Mouse (Mus musculus) 3T3-L1 (cell line): ENCODE data around the gene Lce1d.

Experiments used
- DNase-seq: peaks from one replicate; pipeline ENCODE4 v3.0.0-alpha.2; 2015; ENCODE audit warnings: low read depth, low spot score

Lce1d gene

DNA sequence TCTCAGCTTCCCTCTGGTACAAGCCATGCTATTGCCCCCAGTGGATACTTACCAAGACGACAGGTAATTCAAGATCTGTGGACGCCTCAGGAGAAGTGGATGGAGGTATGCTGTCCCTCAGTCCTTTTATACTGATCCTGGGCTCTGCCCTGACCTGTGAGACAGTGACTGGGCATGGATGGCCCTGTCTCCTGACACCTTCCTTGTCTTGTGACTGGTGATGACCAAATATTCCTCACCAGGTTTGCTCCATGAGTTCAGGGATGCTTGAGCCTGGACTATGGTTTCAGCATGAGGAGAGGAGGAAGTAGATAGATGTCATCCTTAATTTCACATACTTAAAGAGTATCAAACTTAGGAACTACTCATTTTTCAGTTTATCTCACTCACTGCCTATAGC is at the start of gene Lce1d:
Lce1d (minus strand) TSS at position 101 of the 400 bp plus-strand sequence.
- no peak for DNase-seq

DNA sequence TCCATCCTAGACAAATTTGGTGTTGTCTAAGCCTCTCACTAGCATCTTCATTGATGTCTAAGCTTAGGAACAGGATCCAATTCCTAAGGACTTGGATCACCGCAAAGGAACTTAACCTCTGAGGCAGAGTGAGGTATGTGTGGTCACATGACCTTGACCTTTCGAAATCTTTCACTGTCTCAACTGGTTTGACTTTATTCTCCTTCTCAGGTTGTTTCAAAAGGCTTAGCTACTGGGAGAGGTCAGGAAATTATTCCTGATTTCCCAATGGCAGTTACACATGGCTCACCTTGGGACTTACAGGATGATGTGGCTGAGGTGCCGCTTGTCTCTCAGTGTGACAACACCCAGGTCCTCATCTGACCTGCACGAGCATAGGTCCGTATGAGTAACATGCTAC is 35.6 kb upstream of the Lce1d start:
- peak; percentile 63 for DNase-seq

DNA sequence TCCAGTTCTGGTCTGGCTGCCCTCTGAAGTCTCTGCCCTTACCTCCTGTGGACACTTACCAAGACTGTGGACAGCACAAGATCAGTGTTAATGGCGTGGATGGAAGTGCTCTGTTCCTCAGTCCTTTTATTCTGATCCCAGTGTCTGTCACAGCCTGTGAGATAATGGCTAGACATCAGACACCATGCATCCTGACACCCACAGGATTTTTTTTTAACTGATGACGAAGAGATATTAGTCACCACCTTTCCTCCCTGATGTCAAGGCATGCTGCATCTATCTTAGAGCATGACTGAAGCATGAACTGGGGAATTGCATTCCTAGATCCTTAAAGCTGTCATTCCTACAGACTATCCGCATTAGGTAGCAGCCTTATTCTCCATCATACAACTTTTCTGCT is 33.2 kb upstream of the Lce1d start, which contains the start of gene Lce1f:
Lce1f (minus strand) TSS at position 101 of the 400 bp plus-strand sequence.
- peak; percentile 64 for DNase-seq

DNA sequence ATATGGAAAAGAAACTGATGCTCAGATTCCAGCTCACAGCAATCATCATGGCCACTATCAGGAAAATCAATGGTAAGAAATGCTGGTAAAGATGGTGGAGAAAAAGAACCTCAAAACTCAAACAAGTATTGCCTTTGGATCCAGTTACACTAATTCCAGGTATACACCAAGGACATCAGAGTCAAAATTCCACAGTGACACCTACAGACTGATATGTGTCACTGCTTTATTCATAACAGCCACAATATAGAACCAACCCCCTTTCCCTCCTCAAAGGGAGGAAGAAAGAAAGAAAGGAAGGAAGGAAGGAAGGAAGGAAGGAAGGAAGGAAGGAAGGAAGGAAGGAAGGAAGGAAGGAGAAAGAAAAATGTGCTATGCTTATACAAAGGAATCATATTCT is 28.1 kb upstream of the Lce1d start:
- DNase-seq: peak; percentile 59

DNA sequence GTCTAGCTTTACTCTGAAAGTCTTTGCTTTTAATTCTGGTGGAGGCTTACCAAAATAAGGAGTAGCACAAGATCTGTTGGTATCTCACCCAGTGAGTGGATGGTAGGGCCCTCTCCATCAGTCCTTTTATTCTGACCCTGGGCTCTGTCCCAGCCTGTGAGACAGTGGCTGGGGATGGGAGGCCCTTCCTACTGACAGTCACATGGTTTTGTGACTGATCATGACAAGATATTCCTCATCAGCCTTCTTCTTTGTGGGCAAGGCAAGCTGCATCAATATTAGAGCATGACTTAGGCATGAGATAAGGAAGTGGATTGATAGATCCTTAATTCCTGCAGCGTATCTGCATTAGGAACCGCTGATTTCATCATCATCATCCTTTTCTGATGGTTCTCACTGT is 22.0 kb upstream of the Lce1d start, which contains the start of gene Lce1e:
Lce1e (minus strand) TSS at position 101 of the 400 bp plus-strand sequence.
- no peak for DNase-seq

DNA sequence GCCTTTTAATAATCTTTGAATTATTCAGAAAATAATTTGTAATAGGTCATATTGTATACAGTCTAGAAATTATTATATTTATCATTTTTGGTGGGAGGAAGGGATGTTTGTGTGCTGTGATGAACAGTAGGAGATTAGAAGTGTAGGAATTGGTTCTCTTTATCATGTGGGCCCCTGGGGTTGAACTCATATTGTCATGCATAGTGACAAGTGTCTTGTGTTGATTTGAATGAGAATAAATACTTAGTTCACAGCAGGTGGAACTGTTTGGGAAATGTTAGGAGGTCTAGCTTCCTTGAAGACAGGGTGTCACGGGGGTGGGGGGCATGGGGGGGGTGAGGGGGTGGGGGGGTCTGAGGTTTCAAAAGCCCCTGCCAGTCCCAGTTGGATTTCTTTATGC is 7.6 kb upstream of the Lce1d start:
- DNase-seq: no peak

DNA sequence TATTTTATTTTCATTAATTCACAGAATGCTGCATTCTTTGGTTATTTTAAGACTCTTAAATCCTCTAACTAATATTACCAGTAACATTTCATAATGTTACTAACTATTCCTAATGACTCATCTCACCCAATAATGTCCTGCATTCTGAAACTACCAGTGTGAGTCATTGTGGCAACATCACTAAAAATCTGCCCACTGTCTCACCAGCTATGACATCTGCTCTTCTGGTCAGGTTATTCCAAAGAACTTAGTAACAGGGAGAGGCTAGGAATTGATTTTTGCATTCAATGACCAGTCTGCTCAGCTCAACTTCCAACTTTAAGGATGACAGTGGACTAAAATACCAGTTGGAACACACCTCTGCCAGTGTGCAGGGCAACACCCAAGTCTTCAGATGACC is 4.7 kb upstream of the Lce1d start:
- DNase-seq: peak; percentile 68

DNA sequence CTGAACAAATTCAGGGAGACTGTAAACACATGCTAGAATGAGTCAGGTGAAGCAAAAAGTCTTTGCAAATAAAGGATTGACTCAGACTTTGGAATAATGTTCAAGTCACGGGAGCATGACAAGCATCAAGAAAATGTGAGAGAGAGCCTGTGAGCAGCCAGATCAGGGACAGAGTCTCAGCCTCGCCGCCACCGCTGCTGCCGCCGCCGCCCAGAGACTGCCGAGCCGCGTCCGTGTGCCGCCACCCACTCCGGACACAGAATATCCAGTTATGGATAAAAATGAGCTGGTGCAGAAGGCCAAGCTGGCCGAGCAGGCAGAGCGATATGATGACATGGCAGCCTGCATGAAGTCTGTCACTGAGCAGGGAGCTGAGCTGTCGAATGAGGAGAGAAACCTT is 2.1 kb upstream of the Lce1d start:
- DNase-seq: peak; percentile 37

DNA sequence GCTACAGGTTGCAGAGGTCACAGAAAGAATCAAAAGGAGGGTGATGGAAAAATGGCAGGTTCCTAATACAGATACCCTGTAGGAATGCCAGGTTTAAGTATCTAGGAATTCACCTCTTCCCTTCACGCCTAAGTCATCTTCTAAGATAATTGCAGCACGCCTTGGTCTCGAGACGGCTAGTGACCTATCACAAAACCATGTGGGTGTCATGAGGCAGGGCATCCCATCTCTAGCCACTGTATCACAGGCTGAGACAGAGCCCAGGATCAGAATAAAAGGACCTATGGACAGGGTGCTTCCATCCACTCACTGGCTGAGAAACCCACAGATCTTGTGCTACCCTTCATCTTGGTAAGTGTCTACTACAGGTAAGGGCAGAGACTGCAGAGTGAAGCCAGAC is 8.1 kb downstream of the Lce1d start, which contains the start of gene Lce1c:
Lce1c (plus strand) TSS at position 301 of the 400 bp plus-strand sequence.
- no peak for DNase-seq

DNA sequence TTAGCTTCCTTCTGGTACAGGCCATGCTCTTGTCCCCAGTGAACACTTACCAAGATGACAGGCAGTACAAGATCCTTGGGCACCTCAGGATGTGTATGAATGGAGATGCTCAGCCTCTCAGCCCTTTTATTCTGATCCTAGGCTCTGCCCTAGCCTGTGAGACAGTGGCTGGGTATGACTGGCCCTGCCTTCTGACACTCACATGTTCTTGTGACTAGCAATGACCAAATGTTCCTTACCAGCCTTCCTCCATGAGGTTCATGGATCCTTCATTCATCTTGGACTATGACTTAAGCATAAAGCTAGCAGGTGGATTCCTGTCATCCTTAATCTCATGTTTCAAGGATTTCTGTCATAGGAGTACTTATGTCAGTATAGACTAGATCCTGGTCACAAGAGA is 16.8 kb downstream of the Lce1d start, which contains the start of gene Lce1a2:
Lce1a2 (minus strand) TSS at position 101 of the 400 bp plus-strand sequence.
- no peak for DNase-seq

DNA sequence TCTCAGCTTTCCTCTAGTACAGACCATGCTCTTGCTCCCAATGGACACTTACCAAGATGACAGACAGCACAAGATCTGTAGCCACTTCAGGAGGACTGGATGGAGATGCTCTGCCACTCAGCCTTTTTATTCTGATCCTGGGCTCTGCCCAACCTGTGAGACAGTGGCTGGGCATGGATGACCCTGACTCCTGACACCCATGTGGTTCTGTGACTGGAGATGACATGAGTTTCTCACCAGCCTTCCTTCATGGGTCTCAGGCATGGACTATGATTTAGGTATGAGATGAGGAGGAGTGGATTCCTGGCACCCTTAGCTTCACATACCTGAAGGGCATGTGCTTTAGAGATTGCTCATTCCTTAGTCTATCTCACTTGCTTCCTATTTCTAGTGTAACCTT is 30.2 kb downstream of the Lce1d start, which contains the start of gene Lce1b:
Lce1b (minus strand) TSS at position 101 of the 400 bp plus-strand sequence.
- DNase-seq: no peak

DNA sequence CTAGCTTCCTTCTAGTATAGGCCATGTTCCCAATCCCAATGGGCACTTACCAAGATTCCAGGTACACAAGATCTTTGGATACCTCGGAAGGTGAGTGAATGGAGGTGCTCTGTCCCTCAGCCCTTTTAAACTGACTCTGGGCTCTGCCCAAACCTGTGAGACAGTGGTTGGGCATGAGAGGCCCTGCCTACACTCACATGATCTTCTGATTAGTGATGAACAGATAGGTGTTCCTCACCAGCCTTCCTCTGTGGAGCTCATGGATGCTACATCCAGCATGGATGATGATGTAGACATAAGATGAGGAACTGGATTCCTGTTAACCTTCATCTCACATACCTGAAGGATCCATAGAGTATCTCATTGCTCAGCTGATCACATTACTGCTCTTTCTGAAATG is 38.8 kb downstream of the Lce1d start, which contains the start of gene Lce1a1:
Lce1a1 (minus strand) TSS at position 101 of the 400 bp plus-strand sequence.
- DNase-seq: no peak

DNA sequence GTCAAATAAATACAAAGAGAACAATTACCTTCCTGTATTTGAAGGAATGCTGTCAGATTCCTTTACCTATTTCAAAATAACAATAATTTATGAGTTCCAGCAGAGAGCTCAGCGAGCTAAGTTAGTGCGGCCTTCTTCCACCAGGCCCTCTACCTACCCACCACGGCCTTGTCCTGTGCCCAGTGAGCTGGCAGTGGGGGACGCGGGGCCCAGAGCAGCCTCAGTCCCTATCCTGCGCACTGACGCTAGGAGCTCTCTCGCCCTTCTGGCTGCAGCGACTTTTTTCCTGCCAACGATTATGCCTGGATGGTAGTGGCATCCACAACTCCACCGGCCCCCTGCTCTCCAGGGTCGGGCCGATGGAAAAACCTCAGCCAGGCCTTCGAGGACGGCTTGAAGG is 47.2 kb downstream of the Lce1d start:
- no peak for DNase-seq

DNA sequence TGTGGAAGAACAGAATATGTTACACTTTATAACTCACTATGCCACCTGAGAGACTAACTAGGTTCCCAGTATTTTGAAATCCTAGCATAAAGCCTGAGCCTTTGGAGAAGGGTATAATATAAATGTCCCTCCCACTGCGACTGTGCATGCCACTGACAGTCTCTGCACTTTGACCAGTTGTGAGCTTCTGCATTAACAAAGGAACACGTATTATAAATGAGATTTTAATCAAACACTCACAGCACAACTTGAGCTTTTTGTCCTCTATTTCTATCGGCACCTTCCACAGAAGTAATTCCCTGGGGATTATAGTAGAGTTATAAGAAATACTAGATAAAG is 48.4 kb downstream of the Lce1d start:
- no peak for DNase-seq

DNA sequence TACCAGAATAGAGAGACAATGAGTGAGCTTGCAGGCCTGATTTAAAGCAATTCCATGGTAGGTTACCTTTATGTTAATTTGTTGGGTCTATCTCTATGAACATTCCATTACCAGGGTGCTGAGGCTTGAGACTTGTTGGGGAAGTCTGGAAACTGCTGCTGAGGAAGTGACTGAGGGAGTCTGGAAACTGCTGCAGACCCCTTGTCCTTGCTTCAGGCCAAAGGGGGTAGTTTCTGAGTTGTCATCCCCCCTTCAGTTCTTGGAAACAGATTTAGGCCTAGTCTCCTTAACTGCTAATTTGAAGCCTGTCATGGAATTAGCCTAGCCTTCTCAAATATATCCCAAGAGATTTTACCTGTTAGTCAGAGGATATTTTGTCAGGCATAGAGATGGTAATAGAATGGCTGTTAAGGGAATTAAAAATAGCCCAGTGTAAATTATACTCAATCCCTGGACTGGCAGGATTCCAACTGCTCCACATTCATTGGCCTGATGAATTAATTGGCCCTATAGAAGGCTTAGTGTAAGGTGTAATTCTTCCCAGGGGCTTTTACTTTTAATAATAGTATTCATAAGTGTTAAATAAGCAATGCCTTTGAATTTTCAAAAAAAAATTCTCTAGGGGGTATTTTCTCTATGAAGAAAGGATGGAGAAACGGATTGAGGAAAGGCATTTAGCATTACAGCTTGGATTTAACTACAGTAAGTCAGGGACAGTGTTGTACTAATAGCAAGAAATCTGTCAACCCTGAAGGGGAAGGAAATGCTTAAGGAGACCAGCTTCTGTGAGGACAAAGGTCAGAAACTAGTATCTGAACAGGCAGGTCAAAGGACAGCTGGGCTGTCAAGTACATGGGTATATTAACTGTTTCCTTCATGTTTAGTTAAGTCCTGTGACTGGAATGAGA is 49.0 kb downstream of the Lce1d start:
- no peak for DNase-seq
